Mouse (Mus musculus) stomach, postnatal 0 days (tissue): ENCODE data around the gene Tmem243. TPM values are rescaled to one million over a fixed set of nuclear protein-coding genes. Genes with fewer than 3 reads are reported as not detected.

Source experiments
- ATAC-seq: fragments of 200-750 bp; cut with Nextera tagmentation; 2 replicates; pipeline ENCODE4 v1.8.0; 2017; ENCODE audit not compliant: low FRiP score, low TSS enrichment
- DNase-seq: peaks from one replicate; pipeline ENCODE4 v3.0.0-alpha.2; 2016; ENCODE audit warnings: low spot score
- H3K27ac ChIP-seq: fragments of 300-500 bp; sonication (generic); replicated peaks from 2 replicates; pipeline ENCODE4 v1.5.1; 2014; ENCODE audit warnings: mild to moderate bottlenecking, control low read depth
- H3K27me3 ChIP-seq: fragments of 300-500 bp; sonication (generic); 2 replicates; pipeline ENCODE4 v1.6.1; 2014; ENCODE audit warnings: low read length; ENCODE audit not compliant: control insufficient read depth, insufficient read depth
- H3K36me3 ChIP-seq: fragments of 300-500 bp; sonication (generic); 2 replicates; pipeline ENCODE4 v1.6.1; 2014; ENCODE audit warnings: low read length, mixed read lengths; ENCODE audit not compliant: control insufficient read depth, insufficient read depth
- H3K4me1 ChIP-seq: fragments of 300-500 bp; sonication (generic); replicated peaks from 2 replicates; pipeline ENCODE4 v1.6.1; 2014; ENCODE audit warnings: antibody characterized with exemption; ENCODE audit not compliant: control insufficient read depth, insufficient read depth
- H3K4me2 ChIP-seq: fragments of 300-500 bp; sonication (generic); replicated peaks from 2 replicates; pipeline ENCODE4 v1.6.1; 2014; ENCODE audit warnings: low read depth, mild to moderate bottlenecking, control low read depth, moderate library complexity
- H3K4me3 ChIP-seq: fragments of 300-500 bp; sonication (generic); 2 replicates; pipeline ENCODE4 v1.5.1; 2014; ENCODE audit warnings: low read depth, low read length, control low read depth
- H3K9ac ChIP-seq: fragments of 300-500 bp; sonication (generic); 2 replicates; pipeline ENCODE4 v1.6.1; 2014; ENCODE audit warnings: mild to moderate bottlenecking, low read length, control low read depth, mixed read lengths
- H3K9me3 ChIP-seq: fragments of 300-500 bp; sonication (generic); 2 replicates; pipeline ENCODE4 v1.6.1; 2016; ENCODE audit warnings: low read length; ENCODE audit not compliant: control insufficient read depth
- CTCF ChIP-seq: IDR thresholded peaks from 2 replicates; pipeline ENCODE4 v1.5.1; 2016; ENCODE audit warnings: antibody characterized with exemption, low read depth, mild to moderate bottlenecking, moderate library complexity
- EP300 ChIP-seq: optimal IDR thresholded peaks from 2 replicates; pipeline ENCODE3; 2016; ENCODE audit warnings: antibody characterized with exemption
- WGBS: fragments of 180-500 bp; shearing (Covaris S2); extraction: QIAGEN DNeasy Blood & Tissue Kit; methylation state at CpG from one replicate; pipeline ENCODE4 v1.1.7; 2014; 5-methylcytosine and 5-hydroxymethylcytosine counted together
- polyA plus RNA-seq: library from polyadenylated mRNA; unstranded; fragments of >200 nt; fragmentation: Nextera tagmentation; extraction: Ambion mirVana; gene quantifications from 2 replicates; pipeline ENCODE4 v1.2.1, GENCODE M21; 2015

Gene Tmem243
- 19.7 and 20.1 TPM in 2 replicates for polyA plus RNA-seq

DNA sequence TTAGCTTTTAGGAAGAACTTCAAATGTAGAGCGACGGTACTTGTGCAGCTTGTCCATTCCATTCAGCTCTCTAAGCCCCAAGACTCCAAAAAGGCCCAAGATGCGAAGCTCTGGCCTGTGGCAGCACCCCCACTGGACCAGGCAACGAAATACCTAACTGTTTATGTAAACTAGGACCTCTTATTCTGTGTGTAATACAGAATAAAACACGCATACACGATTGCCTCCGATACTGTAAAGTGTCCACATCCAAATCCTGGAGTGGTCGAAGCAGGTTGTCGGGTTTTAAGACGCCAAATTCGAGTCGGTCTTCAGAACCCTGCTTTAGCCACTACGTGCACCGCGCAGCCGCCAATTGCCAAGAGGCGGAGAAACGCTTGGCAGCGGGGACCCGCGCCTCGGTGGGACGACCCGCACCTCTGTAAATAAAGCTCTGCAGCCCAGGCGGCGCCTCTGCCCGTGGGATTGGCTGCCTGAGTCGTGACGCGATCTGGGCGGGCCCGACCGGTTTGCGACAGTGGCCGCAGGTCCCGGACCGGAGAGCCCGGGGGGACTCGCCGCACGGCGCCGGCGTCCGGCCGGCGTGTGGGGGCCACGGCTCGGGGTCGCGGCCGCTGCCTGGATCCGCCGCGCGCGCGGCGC lies at the start of gene Tmem243:
Tmem243 (plus strand) TSS at position 462 of the 642 bp plus-strand sequence.
- peak; percentile 95 for ATAC-seq
- Histone ChIP-seq H3K4me3 (peak within 1 kb of the TSS; percentile 99), H3K27me3 (no peaks in the 10 kb centered on the region), H3K4me1 (no peaks in the 10 kb centered on the region), H3K36me3 (no peaks in the 10 kb centered on the region), H3K27ac (peak within 1 kb of the TSS; percentile 88), H3K9me3 (no peaks in the 10 kb centered on the region), H3K9ac (peak within 1 kb of the TSS; percentile 93), H3K4me2 (peak within 1 kb of the TSS; percentile 88)
- WGBS = 2% methylated on average over 55 of the region's 59 CpGs
- peak; percentile 91 for DNase-seq
- no peak for TF ChIP-seq EP300
- peak; percentile 7; the same call in 1 of the 2 replicates for TF ChIP-seq CTCF

DNA sequence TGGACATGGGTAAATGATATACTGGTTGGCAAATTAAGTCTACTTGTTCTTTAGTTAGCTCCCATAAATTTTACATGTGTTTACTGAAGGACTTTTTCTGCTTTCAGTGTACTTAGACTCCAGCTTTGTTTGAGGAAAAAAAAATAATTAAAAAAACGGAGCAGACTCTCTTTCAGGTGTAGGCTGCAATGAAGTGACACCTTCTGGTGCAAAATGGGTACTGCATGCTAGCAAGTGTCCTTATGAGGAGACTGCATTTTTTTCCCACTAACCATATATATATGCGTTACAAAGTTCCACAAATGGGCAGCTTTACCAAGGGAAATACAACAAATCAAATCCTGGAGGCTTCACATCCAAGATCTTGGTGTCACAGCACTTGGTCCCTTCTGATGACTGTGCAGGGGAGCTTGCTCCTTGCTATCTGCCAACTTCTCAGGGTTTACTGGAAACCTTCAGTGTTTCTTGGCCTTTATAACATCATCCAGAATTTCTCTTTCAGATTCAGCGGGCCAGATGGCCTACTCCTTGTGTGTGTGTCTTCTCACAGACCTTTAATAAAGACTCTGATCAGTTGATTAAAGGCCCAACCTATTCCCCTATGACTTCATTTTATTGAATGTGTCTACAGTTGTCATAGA lies 44.3 kb upstream of the Tmem243 start:
- TF ChIP-seq CTCF (peak; percentile 91), EP300 (no peak)
- no peak overlapping the region for H3K4me2 ChIP-seq
- peak; percentile 71 for DNase-seq
- 25% methylated on average over 3 of the region's 3 CpGs for WGBS
- H3K4me3 ChIP-seq = no peak overlapping the region
- no peaks in the 10 kb centered on the region for H3K4me1 ChIP-seq
- ATAC-seq = peak; percentile 74; the same call in 1 of the 2 replicates
- H3K9ac ChIP-seq = no peak overlapping the region
- no peaks in the 10 kb centered on the region for H3K27me3 ChIP-seq
- no peaks in the 10 kb centered on the region for H3K36me3 ChIP-seq
- no peak overlapping the region for H3K27ac ChIP-seq
- no peaks in the 10 kb centered on the region for H3K9me3 ChIP-seq

DNA sequence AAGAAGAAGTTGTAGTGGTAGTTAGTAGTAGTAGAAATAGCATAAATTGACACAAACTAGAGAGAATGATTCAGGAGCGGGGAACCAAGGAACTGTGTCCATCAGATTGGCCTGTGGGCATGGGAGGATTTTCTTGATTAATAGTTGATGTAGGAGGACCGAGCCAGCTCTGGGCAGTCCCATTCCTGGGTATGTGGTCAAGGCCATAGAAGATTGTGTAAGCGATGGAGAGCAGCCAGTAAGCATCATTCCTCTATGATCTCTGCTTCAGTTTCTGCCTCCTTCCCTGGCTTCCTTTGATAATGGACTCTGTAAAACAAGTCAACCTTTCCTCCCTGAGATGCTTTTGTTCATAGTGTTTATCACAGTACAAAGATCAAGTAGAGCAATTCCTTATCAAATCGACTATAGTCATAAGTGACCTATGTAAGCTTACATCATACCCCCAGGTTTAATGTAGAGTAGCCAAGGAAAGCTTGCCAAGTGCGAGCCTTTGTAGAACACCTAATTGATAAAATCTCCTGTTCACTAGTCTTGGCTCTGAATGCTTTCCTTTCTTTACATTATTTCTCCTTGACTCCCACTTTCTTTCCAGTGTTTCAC lies 43.1 kb upstream of the Tmem243 start:
- H3K4me3 ChIP-seq = no peak overlapping the region
- DNase-seq = peak; percentile 19
- TF ChIP-seq EP300 (no peak), CTCF (no peak)
- H3K36me3 ChIP-seq = no peaks in the 10 kb centered on the region
- no peak overlapping the region for H3K4me2 ChIP-seq
- peak; percentile 86 for ATAC-seq
- no peak overlapping the region for H3K27ac ChIP-seq
- H3K4me1 ChIP-seq = no peaks in the 10 kb centered on the region
- 61% methylated on average over 5 of the region's 5 CpGs for WGBS
- H3K9me3 ChIP-seq = no peaks in the 10 kb centered on the region
- no peaks in the 10 kb centered on the region for H3K27me3 ChIP-seq
- no peak overlapping the region for H3K9ac ChIP-seq

DNA sequence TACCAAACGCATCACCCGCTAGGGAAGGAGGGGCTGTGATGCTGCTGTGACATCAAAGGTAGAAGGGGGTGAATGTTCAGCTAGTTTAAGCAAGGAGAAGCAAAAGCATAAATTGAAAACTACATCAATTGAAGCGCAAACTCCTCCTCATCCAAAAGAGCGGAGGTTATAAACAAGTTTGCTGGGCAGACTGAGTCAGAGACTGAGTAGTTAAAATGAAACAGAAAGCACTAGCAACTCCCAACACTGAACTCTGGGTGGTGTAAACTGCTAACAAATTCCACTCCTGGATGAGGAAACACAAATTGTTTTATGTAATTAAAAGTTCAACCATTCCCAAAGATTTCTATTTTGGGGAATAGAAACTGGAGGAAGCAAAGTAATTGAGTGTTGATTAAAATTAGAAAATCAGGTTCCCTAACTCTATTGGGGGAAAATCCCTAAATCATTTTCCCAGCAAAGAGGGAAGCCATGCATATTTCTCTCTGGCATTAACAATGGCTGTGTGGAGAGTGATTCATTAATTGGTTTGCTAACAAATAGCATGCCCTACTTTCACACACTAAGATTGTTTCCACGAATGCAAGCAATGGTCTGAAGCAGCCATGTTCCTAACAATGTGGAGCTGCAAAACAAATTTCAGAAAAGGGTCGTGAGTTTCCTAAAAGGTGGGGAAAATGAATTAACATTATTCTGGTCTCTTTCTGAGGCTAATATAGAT lies 41.0 kb upstream of the Tmem243 start:
- ATAC-seq = peak; percentile 71; the same call in 1 of the 2 replicates
- H3K9ac ChIP-seq = no peak overlapping the region
- no peak overlapping the region for H3K4me2 ChIP-seq
- H3K36me3 ChIP-seq = no peaks in the 10 kb centered on the region
- H3K27me3 ChIP-seq = no peaks in the 10 kb centered on the region
- no peak overlapping the region for H3K4me3 ChIP-seq
- no peak overlapping the region for H3K27ac ChIP-seq
- H3K9me3 ChIP-seq = no peaks in the 10 kb centered on the region
- no peaks in the 10 kb centered on the region for H3K4me1 ChIP-seq
- DNase-seq = no peak
- 59% methylated on average over 6 of the region's 6 CpGs for WGBS
- TF ChIP-seq CTCF (peak; percentile 52), EP300 (no peak)

DNA sequence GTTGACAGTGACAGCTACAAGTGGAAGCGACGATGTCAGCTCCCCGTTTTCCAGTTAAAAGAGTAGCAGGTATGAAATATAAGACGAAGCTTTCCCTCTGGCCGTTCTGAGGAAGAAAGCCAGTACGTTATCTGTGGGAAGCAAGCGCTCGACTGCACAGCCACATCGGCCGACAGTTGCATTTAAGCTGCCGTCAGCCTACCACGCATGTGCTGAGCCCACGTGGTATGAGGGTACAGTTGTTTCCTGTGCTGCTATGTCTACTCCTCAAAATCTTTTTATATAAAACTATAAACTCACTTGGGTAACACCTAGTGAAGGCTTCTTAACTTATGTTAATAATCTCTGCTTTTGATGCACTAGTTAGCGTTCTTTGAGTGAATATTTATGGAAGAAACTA lies 40.2 kb upstream of the Tmem243 start:
- Histone ChIP-seq H3K4me3 (no peak overlapping the region), H3K27ac (no peak overlapping the region), H3K36me3 (no peaks in the 10 kb centered on the region), H3K9ac (no peak overlapping the region), H3K9me3 (no peaks in the 10 kb centered on the region), H3K4me2 (no peak overlapping the region), H3K4me1 (no peaks in the 10 kb centered on the region), H3K27me3 (no peaks in the 10 kb centered on the region)
- ATAC-seq (no peak), DNase-seq (no peak)
- WGBS = 87% methylated on average over 14 of the region's 14 CpGs
- TF ChIP-seq CTCF (no peak), EP300 (no peak)
